Mouse (Mus musculus) brown adipose tissue, adult 24 weeks (tissue): ENCODE measurements around the gene Prr5l. TPM values are rescaled to one million over a fixed set of nuclear protein-coding genes. Genes with fewer than 3 reads are reported as not detected.

Experiments
- H3K27ac ChIP-seq: fragments of 200-500 bp; replicated peaks from 2 replicates; pipeline ENCODE4 v1.5.1; 2012; ENCODE audit warnings: low read depth, mild to moderate bottlenecking, low read length
- H3K4me1 ChIP-seq: fragments of 200-500 bp; 2 replicates; pipeline ENCODE4 v1.6.1; 2012; ENCODE audit warnings: low read length, mixed read lengths; ENCODE audit not compliant: control insufficient read depth, insufficient read depth, insufficient read length
- H3K4me3 ChIP-seq: fragments of 200-500 bp; 2 replicates; pipeline ENCODE4 v1.5.1; 2012; ENCODE audit warnings: low read depth, mild to moderate bottlenecking, low read length, moderate library complexity; ENCODE audit not compliant: insufficient read depth
- polyA plus RNA-seq: library from polyadenylated mRNA; stranded (reverse); fragments of >200 nt; gene quantifications from 2 replicates; pipeline ENCODE4 v1.2.4, GENCODE M21; 2012; ENCODE audit not compliant: missing spikeins, insufficient read depth, insufficient read length

Gene Prr5l
- polyA plus RNA-seq, 1 experiment, result 1.7 TPM

- Histone ChIP-seq H3K4me1 (peaks cover 9% of the 10 kb centered on the region; the same call in 1 of the 2 replicates), H3K27ac (no peak overlapping the region), H3K4me3 (no peak overlapping the region)
These were observed 63.7 kb downstream of the Prr5l start for GRCm38 (mm10) chr2:101818986-101819764.

GRCm38 (mm10) chr2:101816646-101817308 lies 66.0 kb downstream of the Prr5l start:
- H3K4me3 ChIP-seq, result no peak overlapping the region
- peaks cover 12% of the 10 kb centered on the region for H3K4me1 ChIP-seq
- H3K27ac ChIP-seq, result no peak overlapping the region

GRCm38 (mm10) chr2:101815250-101815934 lies 67.4 kb downstream of the Prr5l start:
- H3K4me3 ChIP-seq, result no peak overlapping the region
- H3K4me1 ChIP-seq, result peaks cover 10% of the 10 kb centered on the region
- no peak overlapping the region for H3K27ac ChIP-seq

- Histone ChIP-seq H3K27ac (peak overlapping the region; percentile 35), H3K4me1 (peaks cover 10% of the 10 kb centered on the region), H3K4me3 (no peak overlapping the region)
These were observed 68.6 kb downstream of the Prr5l start for GRCm38 (mm10) chr2:101814272-101814625.

- H3K4me3 ChIP-seq, result no peak overlapping the region
- H3K4me1 ChIP-seq, result peaks cover 10% of the 10 kb centered on the region
- H3K27ac ChIP-seq, result peak overlapping the region; percentile 35
These were observed 69.1 kb downstream of the Prr5l start for GRCm38 (mm10) chr2:101813581-101814271.

GRCm38 (mm10) chr2:101811925-101812324 lies 70.9 kb downstream of the Prr5l start:
- H3K27ac ChIP-seq, result no peak overlapping the region
- H3K4me3 ChIP-seq, result no peak overlapping the region
- H3K4me1 ChIP-seq, result peaks cover 10% of the 10 kb centered on the region

- Histone ChIP-seq H3K27ac (no peak overlapping the region), H3K4me1 (peaks cover 10% of the 10 kb centered on the region), H3K4me3 (no peak overlapping the region)
These were observed 72.1 kb downstream of the Prr5l start for GRCm38 (mm10) chr2:101810774-101811173.

- no peak overlapping the region for H3K4me3 ChIP-seq
- H3K4me1 ChIP-seq, result peaks cover 10% of the 10 kb centered on the region
- no peak overlapping the region for H3K27ac ChIP-seq
These were observed 73.1 kb downstream of the Prr5l start for GRCm38 (mm10) chr2:101809640-101810305.

- Histone ChIP-seq H3K27ac (peak overlapping the region; percentile 12; the same call in 1 of the 2 replicates), H3K4me1 (no peaks in the 10 kb centered on the region), H3K4me3 (no peak overlapping the region)
These were observed 75.1 kb downstream of the Prr5l start for GRCm38 (mm10) chr2:101807756-101808155.

GRCm38 (mm10) chr2:101802240-101802639 lies 80.6 kb downstream of the Prr5l start:
- Histone ChIP-seq H3K27ac (no peak overlapping the region), H3K4me1 (no peaks in the 10 kb centered on the region), H3K4me3 (no peak overlapping the region)

GRCm38 (mm10) chr2:101797901-101798250 lies 85.0 kb downstream of the Prr5l start:
- Histone ChIP-seq H3K4me3 (peak overlapping the region; percentile 66), H3K4me1 (no peaks in the 10 kb centered on the region), H3K27ac (0 out of 2 replicates have a peak overlapping the region, but pooled peaks have one; percentile 4)

- Histone ChIP-seq H3K4me1 (no peaks in the 10 kb centered on the region), H3K4me3 (peak overlapping the region; percentile 66), H3K27ac (peak overlapping the region; percentile 46)
These were observed 85.5 kb downstream of the Prr5l start for GRCm38 (mm10) chr2:101797166-101797900.

GRCm38 (mm10) chr2:101796287-101797115 lies 86.3 kb downstream of the Prr5l start:
- H3K4me1 ChIP-seq, result no peaks in the 10 kb centered on the region
- peak overlapping the region; percentile 46 for H3K27ac ChIP-seq
- H3K4me3 ChIP-seq, result peak overlapping the region; percentile 66
